Mouse (Mus musculus) spleen, adult 2 months (tissue): ENCODE data around the gene Pkmyt1.

Source experiments
- CTCF ChIP-seq: fragments of 200-500 bp; IDR thresholded peaks from 2 replicates; pipeline ENCODE4 v1.5.1; 2011; ENCODE audit warnings: mild to moderate bottlenecking, inconsistent platforms; ENCODE audit not compliant: insufficient read depth, insufficient read length, insufficient replicate concordance; ENCODE audit errors: extremely low read depth
- POLR2A ChIP-seq: fragments of 200-500 bp; IDR thresholded peaks from 2 replicates; pipeline ENCODE4 v1.6.1; 2011; ENCODE audit warnings: low read depth, low read length, inconsistent platforms

DNA sequence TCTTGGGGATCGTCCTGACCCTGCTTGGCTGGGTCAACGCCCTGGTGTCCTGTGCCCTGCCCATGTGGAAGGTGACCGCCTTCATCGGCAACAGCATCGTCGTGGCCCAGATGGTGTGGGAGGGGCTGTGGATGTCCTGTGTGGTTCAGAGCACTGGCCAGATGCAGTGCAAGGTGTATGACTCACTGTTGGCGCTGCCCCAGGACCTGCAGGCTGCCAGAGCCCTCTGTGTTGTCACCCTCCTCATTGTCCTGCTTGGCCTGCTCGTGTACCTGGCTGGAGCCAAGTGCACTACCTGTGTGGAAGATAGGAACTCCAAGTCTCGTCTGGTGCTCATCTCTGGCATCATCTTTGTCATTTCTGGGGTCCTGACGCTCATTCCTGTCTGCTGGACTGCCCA is 45.0 kb upstream of the Pkmyt1 start:
- TF ChIP-seq POLR2A, result no peak
- no peak for TF ChIP-seq CTCF
